In the genomic region with DNA sequence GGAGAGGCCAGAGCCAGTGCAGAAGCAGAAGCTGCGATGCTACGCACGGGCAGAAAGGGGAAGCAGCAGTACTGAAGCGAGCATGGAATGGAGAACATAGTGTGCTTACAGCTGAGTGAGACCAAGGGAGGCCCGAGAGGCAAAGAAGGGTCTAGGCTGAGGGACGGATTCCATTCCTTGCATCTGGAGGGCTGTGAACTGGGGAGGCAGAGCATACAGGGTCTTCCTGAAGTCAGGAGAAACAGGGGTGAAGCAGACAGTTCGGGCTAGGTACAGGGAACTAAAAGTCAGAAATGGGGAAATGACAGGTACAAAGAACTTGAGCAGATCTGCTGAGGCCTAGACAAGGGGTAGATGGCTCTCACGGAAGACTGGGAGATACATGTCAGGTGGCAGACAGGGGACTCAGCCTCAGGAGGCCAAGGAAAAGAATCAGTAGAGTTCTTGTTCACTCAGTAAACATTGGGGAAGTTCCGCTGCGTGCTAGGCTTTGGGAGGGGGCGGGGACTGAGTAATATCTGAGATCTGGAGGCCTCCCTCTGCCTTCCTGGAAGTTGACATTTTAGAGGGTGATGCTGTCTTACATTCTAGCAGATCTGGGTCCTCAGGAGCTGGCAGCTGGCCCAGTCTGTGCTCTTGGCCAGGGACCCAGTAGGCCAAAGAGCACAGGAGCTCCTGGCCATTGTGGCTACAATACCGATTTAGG, we compare ENCODE assay signal across 8 mouse cellular contexts. TPM values are rescaled to one million over a fixed set of nuclear protein-coding genes. Genes with fewer than 3 reads are reported as not detected.
A peak's percentile ranks its signal among the peaks of the same experiment; 100 is the strongest.
DNase-seq lines count a peak whose midpoint lies in the region; ATAC-seq and TF ChIP-seq lines count a peak whose summit lies in the region.

No protein-coding gene starts in this region.

- peaks cover 65% of the 10 kb centered on the region for H3K4me1 ChIP-seq in liver, embryonic 15.5 days (replicated peaks)

- H3K4me3 ChIP-seq in layer of hippocampus, adult 2 months = no peak overlapping the region; the same call in 1 of the 2 replicates
- H3K4me3 ChIP-seq in liver, embryonic 15.5 days (replicated peaks) = peak overlapping the region; percentile 6; the same call in 1 of the 2 replicates

- H3K27ac ChIP-seq in layer of hippocampus, adult 2 months = peak overlapping the region; percentile 37
- peak overlapping the region; percentile 70 for H3K27ac ChIP-seq in liver, embryonic 15.5 days (replicated peaks)

- TF ChIP-seq CTCF in layer of hippocampus, adult 2 months (conservative IDR thresholded peaks at IDR 0.05) = no peak
- no peak for TF ChIP-seq CTCF in Patski (IDR thresholded peaks at IDR 0.05)

- DNase-seq in layer of hippocampus, adult 2 months (ENCODE audit: low spot score in 2 of 2) = peak in 1 of 2 experiments; percentile 38
- no peak for DNase-seq in layer of hippocampus, postnatal 25 days (ENCODE audit: extremely low spot score in 1 of 2, low spot score in 1 of 2)
- peak; percentile 80 for DNase-seq in Patski (ENCODE audit: low read depth, low spot score)
- DNase-seq in ovary, postnatal 14 days (ENCODE audit: low spot score) = peak; percentile 64
- no peak for DNase-seq in right cerebral cortex, postnatal 14 days

- no peaks in the 10 kb centered on the region for H3K27me3 ChIP-seq in Patski
- H3K27me3 ChIP-seq in liver, embryonic 15.5 days = no peaks in the 10 kb centered on the region

- H3K9me3 ChIP-seq in liver, embryonic 15.5 days (replicated peaks) = no peaks in the 10 kb centered on the region

- 24% methylated on average over 12 of the region's 12 CpGs for WGBS in liver, embryonic 15.5 days (ENCODE audit: insufficient replicate concordance)

- in situ Hi-C loops in Patski (cut with MboI; ENCODE audit: low pct_unique_long_range_greater_than_20kb) = no loop called here

- peaks cover 30% of the 10 kb centered on the region for H3K36me3 ChIP-seq in liver, embryonic 15.5 days (replicated peaks)

- ATAC-seq in Patski = no peak
- peak; percentile 45 for ATAC-seq in common myeloid progenitor, adult 5-6 weeks (replicated peaks; ENCODE audit: low read depth, poor library complexity, severe bottlenecking)
- ATAC-seq in hematopoietic stem cell, adult 5-6 weeks (replicated peaks in 1 of 2; ENCODE audit: insufficient read depth in 1 of 2, low FRiP score in 2 of 2, low TSS enrichment in 1 of 2, low read depth in 1 of 2, poor library complexity in 2 of 2, severe bottlenecking in 2 of 2) = peak; percentile 52 to 68
- no peak for ATAC-seq in liver, embryonic 15.5 days (ENCODE audit: insufficient read depth)

- POLR2A ChIA-PET in Patski (lab: Charles Lee) = no interaction called here

- CTCF ChIA-PET in Patski (lab: Charles Lee) = interaction anchor here (0.9 to 2.4 kb wide), 5 partner anchors 9 to 70 kb away, joined by 3 to 9 read pairs (median 3); a partner anchor contains a TSS

- H3K4me2 ChIP-seq in liver, embryonic 15.5 days = peak overlapping the region; percentile 35

- peak overlapping the region; percentile 16 for H3K9ac ChIP-seq in liver, embryonic 15.5 days

RNA-seq across cellular contexts. Expression of a gene that starts 12.5 kb away (rescaled TPM):
- total RNA-seq in layer of hippocampus, adult 2 months (2021) = 1 to 10 TPM; 9.1 to 10.0 TPM
- total RNA-seq in layer of hippocampus, postnatal 25 days (2021) = 1 to 10 TPM; 7.0 to 7.8 TPM
- 13.2 TPM for polyA plus RNA-seq in Patski (2021)
- 6.6 and 10.1 TPM in 2 replicates for total RNA-seq in common myeloid progenitor, adult 5-6 weeks (2017)
- total RNA-seq in hematopoietic stem cell, adult 5-6 weeks (2017) = 13.6 and 18.7 TPM in 2 replicates
- 3.4 and 3.8 TPM in 2 replicates for polyA plus RNA-seq in liver, embryonic 15.5 days (2015; fragmentation: Nextera tagmentation; extraction: Ambion mirVana)

RNA-seq across cellular contexts. Expression of a gene that starts 16.5 kb away (rescaled TPM):
- total RNA-seq in layer of hippocampus, adult 2 months (2021) = not detected
- total RNA-seq in layer of hippocampus, postnatal 25 days (2021) = not detected
- not detected for polyA plus RNA-seq in Patski (2021)
- not detected in 2 replicates for total RNA-seq in common myeloid progenitor, adult 5-6 weeks (2017)
- not detected in 2 replicates for total RNA-seq in hematopoietic stem cell, adult 5-6 weeks (2017)
- polyA plus RNA-seq in liver, embryonic 15.5 days (2015; fragmentation: Nextera tagmentation; extraction: Ambion mirVana) = 0.24 TPM in 1 of 2 replicates, not detected in the other

RNA-seq across cellular contexts. Expression of a gene that starts 26.7 kb away (rescaled TPM):
- not detected for total RNA-seq in layer of hippocampus, adult 2 months (2021)
- total RNA-seq in layer of hippocampus, postnatal 25 days (2021) = not detected
- 0.10 TPM for polyA plus RNA-seq in Patski (2021)
- total RNA-seq in common myeloid progenitor, adult 5-6 weeks (2017) = not detected in 2 replicates
- total RNA-seq in hematopoietic stem cell, adult 5-6 weeks (2017) = not detected in 2 replicates
- not detected in 2 replicates for polyA plus RNA-seq in liver, embryonic 15.5 days (2015; fragmentation: Nextera tagmentation; extraction: Ambion mirVana)

Comparison
In these comparisons a context has a peak if more than half of its experiments do, and no peak if none do; other contexts are left out.
1. DNase-seq: peak in Patski (single experiment) and ovary, postnatal 14 days (single experiment); none in layer of hippocampus, postnatal 25 days (0 of 2) and right cerebral cortex, postnatal 14 days (single experiment).
2. ATAC-seq: peak in common myeloid progenitor, adult 5-6 weeks (single experiment) and hematopoietic stem cell, adult 5-6 weeks (2 of 2); none in Patski (single experiment) and liver, embryonic 15.5 days (single experiment).